Mouse (Mus musculus): ENCODE data around the gene Best2.

Gene Best2

GRCm38 (mm10) chr8:84982499-84983011 lies 31.8 kb downstream of the Best2 start:
- DNase-seq (ENCODE audit: low spot score in 2 of 2): peak; percentile 62

DNA sequence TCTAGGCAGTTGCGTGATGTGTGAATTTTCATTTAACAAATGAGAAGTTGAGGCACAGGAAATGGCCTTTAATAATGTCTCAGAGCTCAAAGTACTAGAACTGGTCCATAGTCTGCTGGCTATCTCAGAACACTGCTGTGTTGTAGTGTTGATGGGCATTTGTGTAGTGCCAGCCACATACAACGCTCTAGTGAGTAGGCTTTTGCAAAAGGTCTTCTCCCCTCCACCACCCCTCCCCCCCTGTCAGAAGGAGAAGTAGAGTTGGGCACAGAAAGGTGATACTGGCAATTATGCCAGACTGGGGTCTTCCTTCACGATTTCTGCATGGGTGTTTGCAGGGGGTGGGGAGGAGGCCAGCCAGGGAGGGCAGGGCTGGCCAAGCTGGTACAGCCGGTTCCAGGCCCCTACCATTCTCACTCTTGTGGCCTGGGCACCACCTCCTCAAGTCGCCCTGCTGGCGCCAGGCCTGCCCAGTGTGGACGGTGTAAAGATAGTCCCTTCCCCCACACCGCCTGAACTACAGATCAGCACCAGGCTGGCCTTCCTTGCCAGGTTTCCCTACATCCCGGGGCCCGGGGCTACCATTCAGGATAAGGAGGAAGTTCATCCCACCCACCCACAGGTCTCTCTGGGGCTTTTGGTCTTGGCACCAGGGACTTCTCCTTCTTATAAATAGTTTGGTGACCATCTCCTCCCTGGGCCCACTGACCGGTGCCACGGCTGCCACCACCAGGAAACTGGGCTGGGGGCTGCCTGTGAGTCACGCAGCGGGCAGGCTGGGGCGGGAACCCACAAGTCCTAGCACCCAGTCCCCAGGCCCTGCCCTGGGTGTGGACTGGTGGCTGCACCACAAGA lies 32.5 kb downstream of the Best2 start:
- peak; percentile 72 to 81 for DNase-seq (ENCODE audit: low spot score in 2 of 2)

DNA sequence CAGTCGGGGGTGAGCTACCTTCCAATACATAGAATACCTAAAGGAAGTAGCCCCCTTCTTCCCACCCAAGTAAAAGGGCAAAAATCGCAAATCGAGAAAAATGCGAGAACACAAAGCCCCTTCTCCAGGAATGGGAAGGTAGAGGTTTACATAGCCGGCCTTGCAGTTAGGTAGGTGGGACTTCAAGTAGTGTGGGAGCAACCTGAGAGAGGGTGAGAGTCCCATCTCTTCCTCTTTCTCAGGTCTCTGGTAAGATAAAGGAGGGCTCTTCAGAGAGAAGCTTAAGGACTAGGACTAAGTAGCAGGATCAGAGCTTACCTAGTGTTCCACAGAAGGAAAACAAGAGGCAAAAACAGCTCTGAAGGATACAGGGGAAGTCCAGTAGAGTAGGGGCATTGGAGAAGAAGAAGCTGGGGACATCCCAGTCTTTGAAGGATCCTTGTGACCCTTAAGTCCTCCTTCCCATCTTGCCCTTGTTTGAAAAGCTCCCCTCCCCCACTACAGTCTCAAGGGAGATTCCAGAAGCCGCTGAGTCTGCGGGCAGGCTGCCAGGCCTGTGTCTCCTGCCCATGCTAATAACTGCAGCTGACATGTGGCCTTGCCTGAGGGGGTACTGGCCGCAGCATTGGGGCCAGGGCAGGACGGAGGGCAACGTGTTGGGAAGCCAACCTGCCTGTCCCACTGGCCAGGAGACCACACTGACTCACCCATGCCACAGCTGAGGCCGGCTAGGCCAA lies 33.5 kb downstream of the Best2 start:
- peak; percentile 69 to 88 for DNase-seq (ENCODE audit: low spot score in 2 of 2)

DNA sequence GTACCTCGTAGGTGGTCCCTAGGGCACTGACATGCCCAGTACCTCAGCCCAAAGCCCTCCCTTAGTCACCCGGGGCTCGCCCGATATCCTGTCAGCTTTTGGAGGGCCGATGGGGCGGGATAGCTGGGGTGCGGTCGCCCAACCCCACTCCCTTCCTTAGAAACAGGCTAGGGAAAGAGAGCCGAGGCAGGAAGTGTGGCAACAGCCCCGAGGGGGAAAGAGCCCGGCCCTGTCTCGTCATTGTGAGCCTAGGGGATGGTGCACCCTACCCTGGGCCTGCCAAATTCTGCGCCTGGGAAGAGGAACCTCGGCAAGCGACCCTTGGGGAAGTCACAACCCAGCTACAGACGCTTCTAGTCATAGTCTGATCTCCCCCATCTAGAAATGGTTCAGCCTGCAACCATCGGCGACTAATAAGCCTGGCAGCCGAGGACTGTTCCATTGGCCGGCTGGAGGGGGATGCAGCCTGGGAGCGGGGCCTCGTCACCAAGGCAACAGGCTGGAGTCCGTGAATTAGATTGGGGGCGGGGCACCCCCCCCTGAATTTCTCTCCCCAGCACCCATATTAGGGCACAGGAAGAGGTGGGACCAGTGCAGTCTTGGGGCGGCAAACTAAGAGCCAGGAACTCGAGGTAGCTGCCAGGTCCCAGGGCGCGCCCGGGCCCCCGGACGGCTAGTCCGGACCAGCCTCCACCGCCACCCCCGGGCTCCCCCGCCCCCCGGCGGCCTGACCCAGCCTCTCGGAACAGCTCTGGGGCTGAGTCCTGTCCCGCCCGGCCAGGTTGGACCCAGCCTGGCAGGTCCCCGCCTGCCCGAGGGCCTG lies 34.5 kb downstream of the Best2 start:
- DNase-seq (ENCODE audit: low spot score in 2 of 2): peak; percentile 93

DNA sequence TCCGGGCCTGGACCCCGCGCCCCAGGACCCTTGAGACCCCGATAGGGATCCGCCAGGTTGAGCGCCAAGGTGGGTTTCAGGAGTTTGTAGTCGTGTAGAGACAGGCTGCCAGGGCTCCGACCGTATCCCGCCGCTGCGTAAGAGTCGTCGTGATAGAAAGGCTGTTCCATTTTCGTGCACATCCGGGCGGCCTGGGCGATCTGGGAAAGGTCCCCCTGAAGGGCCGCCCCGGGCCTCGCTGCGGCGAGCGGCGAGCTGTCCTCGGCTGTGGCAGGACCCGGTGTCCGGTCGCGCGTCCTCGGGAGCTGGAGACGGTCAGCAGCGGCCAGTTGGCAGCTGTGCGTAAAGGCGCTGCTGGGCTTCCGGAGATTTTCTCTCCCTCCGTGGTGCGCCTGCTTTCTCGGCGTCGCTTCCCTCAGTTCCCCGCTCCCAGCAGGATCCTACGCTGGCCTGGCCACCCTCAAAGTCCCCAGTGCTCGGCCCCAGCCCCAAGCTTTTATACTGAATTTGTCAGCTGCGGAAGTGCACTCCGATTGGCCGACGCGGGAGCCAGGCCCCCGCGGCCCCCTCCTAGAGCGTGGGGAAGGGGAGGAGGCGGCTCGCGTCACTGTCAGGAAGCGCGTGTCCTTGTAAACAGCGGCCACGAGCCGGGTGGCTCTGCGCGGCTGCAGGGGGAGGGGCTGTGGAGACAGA lies 35.9 kb downstream of the Best2 start, which contains the start of gene Junb:
Gene Junb, minus strand, starts transcription at position 471 of the 693 bp plus-strand sequence.
- DNase-seq (ENCODE audit: low spot score in 2 of 2): peak; percentile 96 to 97

- DNase-seq (ENCODE audit: low spot score in 2 of 2): peak; percentile 58 to 59
These were observed 36.7 kb downstream of the Best2 start for GRCm38 (mm10) chr8:84977435-84978247.

DNA sequence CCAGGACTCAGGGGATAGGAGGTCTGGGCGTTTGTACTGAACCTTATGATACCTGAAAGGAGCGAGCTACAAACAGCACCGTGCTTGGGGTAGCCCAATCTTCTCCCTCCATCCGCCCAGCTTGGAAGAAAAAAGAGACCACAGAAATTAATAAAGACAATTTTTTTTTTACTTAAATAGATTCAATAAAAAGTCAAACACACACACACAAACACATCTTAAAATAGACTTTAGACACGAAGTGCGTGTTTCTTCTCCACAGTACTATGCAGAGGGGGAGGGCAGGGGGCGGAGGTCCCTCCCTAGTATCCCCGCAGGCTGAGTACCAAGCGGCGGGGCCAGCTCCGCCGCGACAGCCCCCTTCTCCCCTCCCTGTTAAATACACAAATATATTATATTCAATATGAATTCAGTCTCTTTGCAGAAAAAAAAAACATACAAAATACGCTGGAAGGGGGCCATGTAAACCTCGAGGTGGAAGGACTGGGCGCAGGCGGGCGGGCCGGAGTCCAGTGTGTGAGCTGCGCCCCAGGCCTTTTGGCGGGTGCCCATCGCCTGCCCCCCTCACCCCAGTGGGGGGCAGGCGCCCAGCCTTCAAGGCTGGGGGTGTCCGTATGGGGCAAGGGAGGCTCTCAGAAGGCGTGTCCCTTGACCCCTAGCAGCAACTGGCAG lies 37.4 kb downstream of the Best2 start:
- no peak for DNase-seq (ENCODE audit: low spot score in 2 of 2)

- peak; percentile 95 for DNase-seq (ENCODE audit: low spot score in 2 of 2)
These were observed 38.1 kb downstream of the Best2 start for GRCm38 (mm10) chr8:84976031-84976762.

- DNase-seq (ENCODE audit: low spot score in 2 of 2): peak; percentile 51 to 61
These were observed 38.9 kb downstream of the Best2 start for GRCm38 (mm10) chr8:84975434-84975833.

GRCm38 (mm10) chr8:84974543-84975142 lies 39.7 kb downstream of the Best2 start:
- DNase-seq (ENCODE audit: low spot score in 2 of 2): no peak

GRCm38 (mm10) chr8:84973803-84974542 lies 40.4 kb downstream of the Best2 start:
- DNase-seq (ENCODE audit: low spot score in 2 of 2): peak in 1 of 2 experiments; percentile 49

- DNase-seq (ENCODE audit: low spot score in 2 of 2): no peak
These were observed 41.3 kb downstream of the Best2 start for GRCm38 (mm10) chr8:84973079-84973478.

GRCm38 (mm10) chr8:84970913-84971312 lies 43.4 kb downstream of the Best2 start:
- no peak for DNase-seq (ENCODE audit: low spot score in 2 of 2)

DNA sequence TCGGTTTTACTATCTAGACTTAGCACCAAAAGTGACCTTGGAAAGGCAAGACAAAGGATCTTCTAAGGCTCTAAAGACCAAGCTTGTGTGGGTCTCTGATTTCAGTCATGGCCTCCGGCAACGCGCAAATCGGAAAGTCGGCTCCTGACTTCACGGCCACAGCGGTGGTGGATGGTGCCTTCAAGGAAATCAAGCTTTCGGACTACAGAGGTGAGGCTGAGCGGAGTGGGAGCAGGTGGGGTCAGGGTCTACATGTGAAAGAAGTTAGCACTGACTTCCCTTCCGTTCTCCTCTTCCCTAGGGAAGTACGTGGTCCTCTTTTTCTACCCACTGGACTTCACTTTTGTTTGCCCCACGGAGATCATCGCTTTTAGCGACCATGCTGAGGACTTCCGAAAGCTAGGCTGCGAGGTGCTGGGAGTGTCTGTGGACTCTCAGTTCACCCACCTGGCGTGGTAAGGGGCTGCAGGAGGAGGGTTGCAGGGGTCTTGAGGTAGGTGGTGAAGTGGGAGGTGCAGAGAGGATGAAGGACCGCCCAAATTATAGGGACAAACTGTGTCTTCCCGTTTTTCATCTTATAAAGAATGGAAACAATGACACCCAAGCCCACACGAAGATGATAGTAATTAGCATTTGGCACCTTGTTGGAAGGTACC lies 44.1 kb downstream of the Best2 start:
- DNase-seq (ENCODE audit: low spot score in 2 of 2): no peak

GRCm38 (mm10) chr8:84969241-84970134 lies 44.8 kb downstream of the Best2 start, which contains the start of the genes Gm49661, Prdx2 and Rnaseh2a:
Gm49661 (minus strand) TSS chr8:84969433.
Prdx2 (plus strand) TSS chr8:84969587.
Rnaseh2a (minus strand) TSS chr8:84969767.
- peak; percentile 72 to 80 for DNase-seq (ENCODE audit: low spot score in 2 of 2)

- no peak for DNase-seq (ENCODE audit: low spot score in 2 of 2)
These were observed 45.7 kb downstream of the Best2 start for GRCm38 (mm10) chr8:84968650-84969049.
